In the genomic region with DNA sequence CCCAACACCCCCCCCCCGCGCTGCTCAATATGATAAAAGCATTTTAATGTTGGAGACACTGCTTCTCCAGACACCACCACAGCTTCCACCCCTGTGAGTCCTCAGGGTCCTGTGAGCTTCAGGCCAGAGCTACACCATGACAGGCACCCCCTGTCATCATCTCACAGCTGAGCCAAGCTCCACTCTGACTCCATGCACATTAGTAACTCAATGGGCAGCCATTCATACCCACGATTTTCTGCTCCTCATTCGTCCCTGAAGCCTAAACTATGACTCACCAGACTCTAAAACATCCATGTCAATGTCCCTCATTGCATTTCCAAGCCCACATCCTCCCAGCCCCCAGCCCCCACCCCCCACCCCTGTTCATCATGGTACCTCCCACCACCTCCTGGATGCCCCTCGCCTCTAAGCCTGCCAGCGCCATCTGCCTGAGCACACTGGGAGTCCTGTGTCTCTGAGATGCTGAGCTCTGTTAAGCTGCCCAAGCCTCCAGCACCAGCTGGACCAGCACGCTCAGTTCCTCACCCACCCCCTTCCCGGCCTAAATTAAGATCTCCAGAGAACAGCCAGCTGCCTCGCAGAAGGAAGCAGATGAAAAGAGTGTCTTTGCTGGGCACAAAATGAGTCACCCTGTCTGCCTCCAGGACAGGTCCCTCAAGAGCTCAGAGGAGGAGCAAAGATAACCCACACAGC, we compare ENCODE assay signal across 8 mouse cellular contexts. TPM values are rescaled to one million over a fixed set of nuclear protein-coding genes. Genes with fewer than 3 reads are reported as not detected.
A peak's percentile ranks its signal among the peaks of the same experiment; 100 is the strongest.
DNase-seq lines count a peak whose midpoint lies in the region; ATAC-seq and TF ChIP-seq lines count a peak whose summit lies in the region.

No protein-coding gene starts in this region.

- DNase-seq in limb, embryonic 10.5 days (ENCODE audit: low spot score): no peak
- peak; percentile 78 to 90 for DNase-seq in layer of hippocampus, postnatal 14 days (ENCODE audit: low spot score in 2 of 2)
- DNase-seq in urinary bladder, postnatal 4 days (ENCODE audit: low spot score in 2 of 2): no peak
- DNase-seq in thymus, adult 2 months: no peak
- no peak for DNase-seq in spleen, adult 12 weeks (ENCODE audit: low spot score)

- H3K9me3 ChIP-seq in limb, embryonic 13.5 days: no peaks in the 10 kb centered on the region
- no peaks in the 10 kb centered on the region for H3K9me3 ChIP-seq in limb, embryonic 10.5 days (replicated peaks)
- no peaks in the 10 kb centered on the region for H3K9me3 ChIP-seq in forebrain, embryonic 13.5 days (replicated peaks)
- H3K9me3 ChIP-seq in neural tube, embryonic 14.5 days (ENCODE audit: control insufficient read depth, low read length): no peaks in the 10 kb centered on the region

- WGBS in limb, embryonic 13.5 days: 49% methylated on average over 9 of the region's 9 CpGs
- 49% methylated on average over 9 of the region's 9 CpGs for WGBS in limb, embryonic 10.5 days
- WGBS in forebrain, embryonic 13.5 days: 32% methylated on average over 9 of the region's 9 CpGs
- 25% methylated on average over 9 of the region's 9 CpGs for WGBS in neural tube, embryonic 14.5 days
- 62% methylated on average over 9 of the region's 9 CpGs for WGBS in thymus, adult 2 months

- H3K4me3 ChIP-seq in limb, embryonic 13.5 days: no peak overlapping the region
- H3K4me3 ChIP-seq in limb, embryonic 10.5 days: no peak overlapping the region
- H3K4me3 ChIP-seq in forebrain, embryonic 13.5 days: no peak overlapping the region
- H3K4me3 ChIP-seq in neural tube, embryonic 14.5 days (ENCODE audit: low read depth, low read length): no peak overlapping the region
- H3K4me3 ChIP-seq in thymus, adult 2 months (ENCODE audit: control insufficient read depth, insufficient read depth, low read length): no peak overlapping the region

- no peak for TF ChIP-seq POLR2A in thymus, adult 2 months (IDR thresholded peaks at IDR 0.05; ENCODE audit: control insufficient read depth, extremely low read depth, insufficient read depth, low read length, poor library complexity)

- H3K36me3 ChIP-seq in limb, embryonic 13.5 days: no peaks in the 10 kb centered on the region
- no peaks in the 10 kb centered on the region for H3K36me3 ChIP-seq in limb, embryonic 10.5 days
- H3K36me3 ChIP-seq in forebrain, embryonic 13.5 days (ENCODE audit: poor library complexity, severe bottlenecking): no peaks in the 10 kb centered on the region
- H3K36me3 ChIP-seq in neural tube, embryonic 14.5 days (ENCODE audit: control insufficient read depth, insufficient read depth, low read length): no peaks in the 10 kb centered on the region
- no peaks in the 10 kb centered on the region for H3K36me3 ChIP-seq in thymus, adult 2 months (ENCODE audit: control insufficient read depth, insufficient read depth, low read length)

- no peak overlapping the region for H3K9ac ChIP-seq in limb, embryonic 13.5 days
- H3K9ac ChIP-seq in forebrain, embryonic 13.5 days: no peak overlapping the region
- no peak overlapping the region for H3K9ac ChIP-seq in neural tube, embryonic 14.5 days (replicated peaks; ENCODE audit: low read depth, low read length)

- no peak overlapping the region for H3K27ac ChIP-seq in limb, embryonic 13.5 days
- no peak overlapping the region for H3K27ac ChIP-seq in limb, embryonic 10.5 days
- peak overlapping the region; percentile 74 for H3K27ac ChIP-seq in forebrain, embryonic 13.5 days
- H3K27ac ChIP-seq in neural tube, embryonic 14.5 days (ENCODE audit: low read depth, low read length): peak overlapping the region; percentile 57
- H3K27ac ChIP-seq in thymus, adult 2 months (ENCODE audit: control insufficient read depth, insufficient read depth, low read length): no peak overlapping the region

- ATAC-seq in limb, embryonic 13.5 days (ENCODE audit: low FRiP score, low read depth): peak; percentile 68; the same call in 1 of the 2 replicates
- peak; percentile 83 for ATAC-seq in forebrain, embryonic 13.5 days
- ATAC-seq in neural tube, embryonic 14.5 days (ENCODE audit: low read depth): peak; percentile 56; the same call in 1 of the 2 replicates

- peaks cover 44% of the 10 kb centered on the region for H3K27me3 ChIP-seq in limb, embryonic 13.5 days
- peaks cover 49% of the 10 kb centered on the region for H3K27me3 ChIP-seq in limb, embryonic 10.5 days (ENCODE audit: low read depth, poor library complexity, severe bottlenecking)
- H3K27me3 ChIP-seq in forebrain, embryonic 13.5 days: no peaks in the 10 kb centered on the region
- no peaks in the 10 kb centered on the region for H3K27me3 ChIP-seq in neural tube, embryonic 14.5 days (ENCODE audit: control insufficient read depth, insufficient read depth, low read length)
- H3K27me3 ChIP-seq in thymus, adult 2 months (ENCODE audit: control insufficient read depth, insufficient read depth, low read length): no peaks in the 10 kb centered on the region

- peaks cover 13% of the 10 kb centered on the region; the same call in 1 of the 2 replicates for H3K4me1 ChIP-seq in limb, embryonic 13.5 days
- peaks cover 40% of the 10 kb centered on the region for H3K4me1 ChIP-seq in limb, embryonic 10.5 days
- peaks cover 73% of the 10 kb centered on the region for H3K4me1 ChIP-seq in forebrain, embryonic 13.5 days
- H3K4me1 ChIP-seq in neural tube, embryonic 14.5 days (ENCODE audit: control insufficient read depth, insufficient read depth, low read length): peaks cover 66% of the 10 kb centered on the region
- no peaks in the 10 kb centered on the region for H3K4me1 ChIP-seq in thymus, adult 2 months (replicated peaks; ENCODE audit: control insufficient read depth, insufficient read depth, low read length)

- TF ChIP-seq CTCF in thymus, adult 2 months (IDR thresholded peaks at IDR 0.05; ENCODE audit: borderline replicate concordance, control insufficient read depth, extremely low read depth, insufficient read depth, low read length, poor library complexity): no peak

- H3K4me2 ChIP-seq in limb, embryonic 13.5 days (replicated peaks): no peak overlapping the region
- H3K4me2 ChIP-seq in forebrain, embryonic 13.5 days: no peak overlapping the region
- no peak overlapping the region for H3K4me2 ChIP-seq in neural tube, embryonic 14.5 days (ENCODE audit: low read depth, low read length)

RNA-seq across cellular contexts. Expression of a gene that starts 46.2 kb away (rescaled TPM):
- polyA plus RNA-seq in limb, embryonic 13.5 days (2015; fragmentation: Nextera tagmentation; extraction: Ambion mirVana): 0.29 and 0.32 TPM in 2 replicates
- polyA plus RNA-seq in limb, embryonic 10.5 days (2016; fragmentation: Nextera tagmentation; extraction: Ambion mirVana): 0.97 and 1.1 TPM in 2 replicates
- polyA plus RNA-seq in forebrain, embryonic 13.5 days (2015; fragmentation: Nextera tagmentation; extraction: Ambion mirVana): 13.9 and 14.4 TPM in 2 replicates
- 100 to 1,000 TPM; 143 to 146 TPM for total RNA-seq in layer of hippocampus, postnatal 14 days (2021)
- polyA plus RNA-seq in neural tube, embryonic 14.5 days (2014; fragmentation: Nextera tagmentation; extraction: Ambion mirVana): 38.5 and 53.5 TPM in 2 replicates
- 0.94 and 1.0 TPM in 2 replicates for polyA plus RNA-seq in thymus, adult 2 months (2012; rRNA removed)

Comparison
In these comparisons a context has a peak if more than half of its experiments do, and no peak if none do; other contexts are left out.
1. H3K27ac ChIP-seq: peak in forebrain, embryonic 13.5 days (single experiment) and neural tube, embryonic 14.5 days (single experiment); none in limb, embryonic 13.5 days (single experiment), limb, embryonic 10.5 days (single experiment) and thymus, adult 2 months (single experiment).
2. DNase-seq: peak in layer of hippocampus, postnatal 14 days (2 of 2); none in limb, embryonic 10.5 days (single experiment), urinary bladder, postnatal 4 days (0 of 2), thymus, adult 2 months (single experiment) and spleen, adult 12 weeks (single experiment).
3. Peak in every context shown above with its lines, with median percentiles within 50 percentile points of each other: ATAC-seq.